Mouse (Mus musculus) cortical plate, adult 2 months (tissue): ENCODE results near the gene Qtrt2. TPM values are rescaled to one million over a fixed set of nuclear protein-coding genes. Genes with fewer than 3 reads are reported as not detected.

Source experiments
- H3K27ac ChIP-seq: fragments of 200-500 bp; 2 replicates; pipeline ENCODE4 v1.5.1; 2012; ENCODE audit warnings: low read length, control low read depth, inconsistent platforms; ENCODE audit not compliant: insufficient read depth
- H3K4me1 ChIP-seq: fragments of 200-500 bp; 2 replicates; pipeline ENCODE4 v1.6.1; 2011; ENCODE audit warnings: low read length; ENCODE audit not compliant: control insufficient read depth, insufficient read depth
- H3K4me3 ChIP-seq: fragments of 200-500 bp; 2 replicates; pipeline ENCODE4 v1.5.1; 2011; ENCODE audit warnings: mild to moderate bottlenecking, low read length, control low read depth; ENCODE audit not compliant: insufficient read depth
- CTCF ChIP-seq: fragments of 200-500 bp; IDR thresholded peaks from 2 replicates; pipeline ENCODE4 v1.5.1; 2011; ENCODE audit warnings: mild to moderate bottlenecking, control low read depth, low read length; ENCODE audit not compliant: insufficient read depth; ENCODE audit errors: extremely low read depth
- POLR2A ChIP-seq: fragments of 200-500 bp; IDR thresholded peaks from 2 replicates; pipeline ENCODE4 v1.6.1; 2011; ENCODE audit warnings: mild to moderate bottlenecking, low read length, control low read depth; ENCODE audit not compliant: insufficient read depth; ENCODE audit errors: extremely low read depth
- polyA plus RNA-seq: library from polyadenylated mRNA; depleted of rRNA; stranded (reverse); fragments of >200 nt; gene quantifications from 2 replicates; pipeline ENCODE4 v1.2.3, GENCODE M21; 2012; rRNA removed

Gene Qtrt2
- polyA plus RNA-seq, 1 experiment, result 36.5 TPM

DNA sequence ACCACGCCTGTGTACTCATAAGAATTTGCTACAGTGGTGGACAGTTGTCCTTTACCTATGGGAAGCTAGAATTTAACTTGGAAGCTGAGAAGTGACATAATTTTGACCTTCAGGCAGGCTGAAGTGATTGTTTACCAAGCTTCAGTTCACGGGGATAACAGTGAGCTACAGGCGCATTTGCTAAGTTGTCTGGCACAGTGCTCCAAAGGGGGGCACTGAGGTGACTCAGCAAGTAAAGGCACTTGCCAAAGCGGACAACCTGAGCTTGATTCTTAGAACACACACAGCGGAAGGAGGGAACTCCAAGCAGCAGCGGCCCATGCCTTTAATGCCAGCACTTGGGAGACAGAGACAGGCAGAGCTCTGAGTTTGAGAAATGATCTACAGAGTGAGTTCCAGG is 66.0 kb downstream of the Qtrt2 start:
- no peaks in the 10 kb centered on the region for H3K4me1 ChIP-seq
- no peak overlapping the region for H3K4me3 ChIP-seq
- TF ChIP-seq CTCF (no peak), POLR2A (no peak)
- H3K27ac ChIP-seq, result no peak overlapping the region

DNA sequence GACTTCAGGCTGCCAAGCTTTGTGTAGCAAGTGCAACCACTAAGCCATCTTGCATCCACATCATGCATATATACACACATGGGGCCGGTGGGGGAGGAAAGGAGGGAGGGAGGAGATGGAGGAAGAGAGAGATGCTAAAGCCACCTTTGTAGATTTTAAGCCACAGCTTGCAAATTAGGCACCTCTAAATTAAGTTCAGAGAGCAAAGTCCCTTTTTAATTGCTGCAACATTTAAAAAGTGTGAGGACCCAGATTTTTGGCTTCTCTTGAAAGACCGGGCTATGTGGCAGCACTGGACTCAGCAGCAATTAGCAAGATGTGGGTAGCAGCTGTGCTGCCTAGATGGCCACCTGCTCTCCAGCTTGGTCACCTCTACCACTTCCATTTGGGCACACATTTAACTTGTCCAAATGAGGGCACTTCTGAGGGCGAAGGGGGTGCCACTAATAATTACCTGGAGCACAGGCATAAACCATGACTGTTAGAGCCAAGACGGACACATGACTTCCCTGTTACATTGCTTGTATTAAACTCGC is 67.6 kb downstream of the Qtrt2 start:
- H3K27ac ChIP-seq, result no peak overlapping the region
- H3K4me1 ChIP-seq, result no peaks in the 10 kb centered on the region
- no peak for TF ChIP-seq POLR2A
- no peak for TF ChIP-seq CTCF
- no peak overlapping the region for H3K4me3 ChIP-seq

DNA sequence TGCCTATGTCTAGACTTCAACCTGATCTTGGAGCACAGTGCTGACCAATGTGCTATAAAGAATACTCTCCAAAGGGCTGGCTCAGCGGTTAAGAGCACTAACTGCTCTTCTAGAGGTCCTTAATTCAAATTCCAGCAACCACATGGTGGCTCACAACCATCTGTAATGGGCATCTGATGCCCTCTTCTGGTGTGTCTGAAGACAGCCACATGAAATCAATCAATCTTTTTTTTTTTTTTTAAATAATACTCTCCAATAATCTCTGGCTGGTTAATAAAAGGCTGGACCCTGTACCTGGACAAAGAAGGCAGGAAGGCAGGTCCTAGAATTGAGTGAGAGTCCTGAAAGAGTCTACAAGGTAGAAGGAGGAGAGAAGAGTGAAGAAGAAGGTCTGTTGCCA is 76.8 kb downstream of the Qtrt2 start:
- Histone ChIP-seq H3K27ac (no peak overlapping the region), H3K4me3 (no peak overlapping the region), H3K4me1 (no peaks in the 10 kb centered on the region)
- no peak for TF ChIP-seq CTCF
- no peak for TF ChIP-seq POLR2A

DNA sequence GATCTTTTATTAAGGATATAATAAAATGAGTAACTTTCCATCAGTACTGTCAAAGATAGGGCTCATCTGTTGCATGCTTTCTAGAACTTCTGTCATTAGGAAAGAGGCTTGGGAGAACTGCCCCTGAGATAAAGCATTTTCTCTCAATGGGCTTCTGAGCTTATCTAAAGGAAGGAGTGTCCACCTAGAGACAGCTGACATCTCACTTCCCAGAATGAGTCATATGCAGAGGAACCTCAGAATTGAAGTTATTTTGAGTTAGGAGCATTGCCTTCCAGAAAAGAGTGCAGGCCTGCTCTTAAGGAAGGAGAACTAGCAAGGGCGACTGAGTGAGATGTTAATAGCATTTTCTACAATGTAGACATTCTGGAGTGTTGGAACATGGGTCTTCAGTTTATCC is 85.4 kb downstream of the Qtrt2 start:
- Histone ChIP-seq H3K4me3 (no peak overlapping the region), H3K4me1 (no peaks in the 10 kb centered on the region), H3K27ac (no peak overlapping the region)
- TF ChIP-seq CTCF, result no peak
- TF ChIP-seq POLR2A, result no peak

DNA sequence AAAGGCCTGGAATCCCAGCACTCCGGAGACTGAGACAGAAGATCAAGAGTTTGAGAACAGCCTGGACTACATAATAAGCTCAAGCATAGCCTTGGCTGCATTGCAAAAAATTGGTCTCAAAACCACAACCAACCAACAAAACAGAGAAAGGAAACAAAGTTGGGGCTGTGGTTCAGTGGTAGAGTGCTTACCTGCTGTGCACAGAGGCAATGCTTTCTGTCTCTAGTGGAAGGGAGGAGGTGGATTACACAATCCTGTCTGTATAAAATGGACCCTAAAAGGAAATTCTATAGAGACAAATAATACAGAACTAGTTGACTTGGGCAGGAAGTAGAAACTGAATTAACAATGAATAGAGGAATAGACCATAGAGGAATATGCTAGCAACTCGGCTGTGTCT is 94.7 kb downstream of the Qtrt2 start:
- Histone ChIP-seq H3K4me3 (no peak overlapping the region), H3K4me1 (no peaks in the 10 kb centered on the region), H3K27ac (no peak overlapping the region)
- TF ChIP-seq POLR2A, result no peak
- TF ChIP-seq CTCF, result no peak

DNA sequence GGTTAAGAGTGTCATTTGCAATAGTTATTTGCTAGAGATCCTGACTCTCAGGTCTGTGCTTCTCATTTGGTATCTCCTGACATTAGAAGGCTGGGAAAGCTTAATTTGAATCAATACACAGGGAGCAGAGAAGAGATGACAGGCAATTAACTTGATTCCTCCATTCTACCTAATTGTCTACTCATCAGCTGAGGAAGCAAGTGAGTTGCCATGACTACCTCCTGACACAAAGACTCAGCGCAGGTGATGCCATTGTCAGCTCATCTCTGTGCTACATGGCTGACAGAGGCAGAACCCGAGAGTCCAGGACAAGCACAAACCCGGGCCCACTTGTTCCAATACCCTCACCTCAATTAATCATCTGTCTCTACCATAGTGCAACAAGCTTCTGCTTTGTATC is 99.1 kb downstream of the Qtrt2 start:
- no peaks in the 10 kb centered on the region for H3K4me1 ChIP-seq
- no peak overlapping the region for H3K27ac ChIP-seq
- no peak overlapping the region for H3K4me3 ChIP-seq
- no peak for TF ChIP-seq POLR2A
- no peak for TF ChIP-seq CTCF

DNA sequence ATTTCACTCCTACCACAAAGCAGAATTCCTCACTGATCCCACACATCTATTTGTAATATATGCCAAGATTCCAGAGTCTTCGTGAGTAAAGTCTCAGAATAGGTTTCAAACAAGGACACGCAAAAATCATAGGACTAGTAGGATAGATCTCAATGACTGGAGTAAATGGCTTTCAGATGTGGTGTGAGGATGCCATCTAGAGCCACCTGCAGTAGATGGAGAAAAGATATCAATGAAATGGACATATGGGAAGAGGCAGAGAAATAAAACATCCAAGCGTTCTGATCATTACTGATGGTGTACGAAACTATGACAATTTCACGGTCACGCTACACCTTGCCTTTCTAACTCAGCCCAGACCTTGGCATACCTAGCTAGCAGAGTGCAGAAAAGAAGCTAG is 108.2 kb downstream of the Qtrt2 start:
- Histone ChIP-seq H3K27ac (no peak overlapping the region), H3K4me3 (no peak overlapping the region), H3K4me1 (no peaks in the 10 kb centered on the region)
- no peak for TF ChIP-seq CTCF
- no peak for TF ChIP-seq POLR2A

DNA sequence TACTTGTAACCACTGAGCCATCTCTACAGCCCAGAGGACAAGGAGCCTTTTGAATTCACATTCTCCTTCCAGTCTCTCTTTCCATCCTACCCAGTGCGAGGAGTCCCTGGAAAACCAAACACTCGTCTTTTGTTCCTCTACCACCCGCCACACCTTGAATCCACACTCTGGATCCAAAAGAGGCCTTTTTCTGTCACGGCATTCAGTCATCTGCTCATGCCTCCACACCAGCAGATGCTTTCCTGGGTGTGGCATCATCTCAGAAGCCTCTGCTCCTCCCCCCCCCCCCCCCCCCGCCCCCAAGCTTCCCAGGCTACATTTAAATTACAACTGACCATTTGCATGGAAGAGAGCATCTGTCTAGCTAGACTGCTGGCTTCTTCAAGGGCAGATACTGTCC is 110.3 kb downstream of the Qtrt2 start:
- TF ChIP-seq POLR2A (no peak), CTCF (no peak)
- Histone ChIP-seq H3K4me3 (no peak overlapping the region), H3K27ac (no peak overlapping the region), H3K4me1 (no peaks in the 10 kb centered on the region)

DNA sequence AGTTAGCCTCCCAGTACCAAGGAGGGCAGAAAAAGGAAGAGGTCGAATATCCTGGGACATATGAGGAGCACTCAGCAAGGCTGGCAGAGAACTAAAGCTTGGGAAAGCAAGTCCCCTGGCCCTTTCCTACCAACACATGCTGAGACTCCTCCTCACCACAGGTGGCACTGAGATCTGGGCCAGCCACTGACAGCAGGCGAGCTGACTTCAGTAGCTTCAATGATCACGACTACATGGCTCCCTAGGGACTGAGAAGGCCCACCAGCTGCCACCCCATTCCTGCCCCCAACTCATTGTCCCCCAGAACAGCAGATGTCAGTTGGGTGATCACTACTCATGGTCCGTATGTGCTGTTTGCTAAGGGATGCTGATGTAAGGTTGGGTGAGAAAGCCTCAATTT is 112.0 kb downstream of the Qtrt2 start:
- no peak overlapping the region for H3K27ac ChIP-seq
- TF ChIP-seq CTCF (no peak), POLR2A (no peak)
- H3K4me3 ChIP-seq, result no peak overlapping the region
- H3K4me1 ChIP-seq, result no peaks in the 10 kb centered on the region

Other genes starting within 250 kb of the Qtrt2 start
- gene Drd3, start 172.8 kb downstream of the Qtrt2 start, polyA plus RNA-seq, result 0.17 and 0.25 TPM in 2 replicates
- 5.2 and 6.5 TPM in 2 replicates for gene Ccdc191, start 37.0 kb downstream of the Qtrt2 start, polyA plus RNA-seq
- 16.9 and 18.7 TPM in 2 replicates for gene Zdhhc23, start 53.0 kb upstream of the Qtrt2 start, polyA plus RNA-seq
- 1.9 and 2.0 TPM in 2 replicates for gene Gramd1c, start 136.5 kb upstream of the Qtrt2 start, polyA plus RNA-seq
- gene Atp6v1a, start 212.9 kb upstream of the Qtrt2 start, polyA plus RNA-seq, result 214 and 223 TPM in 2 replicates
- 23.8 and 23.9 TPM in 2 replicates for gene Naa50, start 213.0 kb upstream of the Qtrt2 start, polyA plus RNA-seq
- gene Usf3, start 246.4 kb upstream of the Qtrt2 start, polyA plus RNA-seq, result 14.2 and 15.0 TPM in 2 replicates